Mouse (Mus musculus) embryonic facial prominence, embryonic 12.5 days (tissue): ENCODE results near the gene Mre11a. TPM values are rescaled to one million over a fixed set of nuclear protein-coding genes. Genes with fewer than 3 reads are reported as not detected.
A peak's percentile ranks its signal among the peaks of the same experiment; 100 is the strongest.

ENCODE experiments used
- ATAC-seq: fragments of 200-750 bp; cut with Nextera tagmentation; 2 replicates; pipeline ENCODE4 v1.8.0; 2017; ENCODE audit not compliant: insufficient number of reproducible peaks, insufficient read depth, low FRiP score, low TSS enrichment
- H3K27ac ChIP-seq: fragments of 300-500 bp; sonication (generic); 2 replicates; pipeline ENCODE4 v1.5.1; 2016; ENCODE audit warnings: mild to moderate bottlenecking
- H3K27me3 ChIP-seq: fragments of 300-500 bp; sonication (generic); 2 replicates; pipeline ENCODE4 v1.6.1; 2016; ENCODE audit warnings: mild to moderate bottlenecking, moderate library complexity
- H3K36me3 ChIP-seq: fragments of 300-500 bp; sonication (generic); 2 replicates; pipeline ENCODE4 v1.6.1; 2016; ENCODE audit warnings: mild to moderate bottlenecking
- H3K4me1 ChIP-seq: fragments of 300-500 bp; sonication (generic); 2 replicates; pipeline ENCODE4 v1.6.1; 2016
- H3K4me2 ChIP-seq: fragments of 300-500 bp; sonication (generic); replicated peaks from 2 replicates; pipeline ENCODE4 v1.6.1; 2016; ENCODE audit warnings: mild to moderate bottlenecking, moderate library complexity
- H3K4me3 ChIP-seq: fragments of 300-500 bp; sonication (generic); 2 replicates; pipeline ENCODE4 v1.5.1; 2016; ENCODE audit warnings: mild to moderate bottlenecking
- H3K9ac ChIP-seq: fragments of 300-500 bp; sonication (generic); 2 replicates; pipeline ENCODE4 v1.6.1; 2016; ENCODE audit warnings: mild to moderate bottlenecking, moderate library complexity
- H3K9me3 ChIP-seq: fragments of 300-500 bp; sonication (generic); 2 replicates; pipeline ENCODE4 v1.6.1; 2016; ENCODE audit warnings: mild to moderate bottlenecking, moderate library complexity
- WGBS: fragments of 180-500 bp; shearing (Covaris S2); methylation state at CpG from one replicate; pipeline ENCODE4 v1.1.7; 2016; 5-methylcytosine and 5-hydroxymethylcytosine counted together
- polyA plus RNA-seq: library from polyadenylated mRNA; unstranded; fragments of >200 nt; fragmentation: Nextera tagmentation; extraction: Ambion mirVana; gene quantifications from 2 replicates; pipeline ENCODE4 v1.2.1, GENCODE M21; 2016

Mre11a gene
- polyA plus RNA-seq, 1 experiment from 2014 or later, result 33.8 TPM

DNA sequence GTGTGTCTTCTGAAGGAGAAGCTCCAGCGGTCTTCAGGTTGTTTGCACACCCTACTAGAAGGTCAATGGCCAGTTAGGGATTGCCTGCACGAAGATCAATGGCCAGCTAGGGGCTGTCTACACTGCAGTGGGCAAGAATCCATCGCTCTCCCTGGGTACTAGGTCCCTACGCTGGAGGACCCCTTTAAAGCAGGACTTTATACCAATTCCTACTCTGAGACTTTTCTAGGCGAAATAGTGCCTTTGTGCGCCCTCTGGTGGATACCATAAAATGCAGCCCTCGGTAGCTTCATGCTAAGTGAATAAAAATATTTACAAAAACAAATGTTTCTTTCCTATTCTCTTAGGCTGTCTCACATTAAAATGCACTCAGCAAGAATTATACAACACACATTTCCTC, 19.7 kb upstream of the Mre11a start:
- no peaks in the 10 kb centered on the region for H3K36me3 ChIP-seq

DNA sequence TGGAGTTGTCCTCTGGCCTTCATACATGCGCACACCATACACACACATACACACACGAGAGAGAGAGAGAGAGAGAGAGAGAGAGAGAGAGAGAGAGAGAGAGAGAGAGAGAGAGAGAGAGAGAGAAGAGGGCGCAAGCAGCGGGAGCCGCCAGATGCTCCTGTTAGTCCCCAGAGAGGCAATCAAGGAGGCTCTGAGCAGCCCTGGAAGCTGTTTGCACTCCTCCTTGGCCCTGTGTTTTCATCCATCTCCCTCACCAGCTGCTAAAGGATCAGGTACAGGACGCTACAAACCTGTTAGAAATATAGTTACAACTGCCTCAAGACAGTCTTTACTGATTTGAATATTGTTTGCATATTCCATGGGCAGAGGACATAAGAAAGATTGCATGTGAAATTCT, 14.6 kb upstream of the Mre11a start:
- Histone ChIP-seq H3K4me3 (no peak overlapping the region), H3K9me3 (no peaks in the 10 kb centered on the region), H3K36me3 (no peaks in the 10 kb centered on the region), H3K4me1 (peaks cover 14% of the 10 kb centered on the region; the same call in 1 of the 2 replicates), H3K4me2 (no peak overlapping the region), H3K9ac (no peak overlapping the region), H3K27me3 (0 out of 2 replicates have a peak, but pooled peaks cover 4% of the 10 kb centered on the region), H3K27ac (no peak overlapping the region)
- no peak for ATAC-seq
- WGBS, result 52% methylated on average over 4 of the region's 6 CpGs

More for the DNA sequence above, 19.7 kb upstream of the Mre11a start:
- no peak for ATAC-seq
- Histone ChIP-seq H3K4me1 (peaks cover 2% of the 10 kb centered on the region; the same call in 1 of the 2 replicates), H3K9me3 (no peaks in the 10 kb centered on the region), H3K27me3 (no peaks in the 10 kb centered on the region), H3K4me2 (no peak overlapping the region), H3K4me3 (no peak overlapping the region), H3K27ac (no peak overlapping the region), H3K9ac (no peak overlapping the region)
- WGBS, result 26% methylated on average over 7 of the region's 7 CpGs

DNA sequence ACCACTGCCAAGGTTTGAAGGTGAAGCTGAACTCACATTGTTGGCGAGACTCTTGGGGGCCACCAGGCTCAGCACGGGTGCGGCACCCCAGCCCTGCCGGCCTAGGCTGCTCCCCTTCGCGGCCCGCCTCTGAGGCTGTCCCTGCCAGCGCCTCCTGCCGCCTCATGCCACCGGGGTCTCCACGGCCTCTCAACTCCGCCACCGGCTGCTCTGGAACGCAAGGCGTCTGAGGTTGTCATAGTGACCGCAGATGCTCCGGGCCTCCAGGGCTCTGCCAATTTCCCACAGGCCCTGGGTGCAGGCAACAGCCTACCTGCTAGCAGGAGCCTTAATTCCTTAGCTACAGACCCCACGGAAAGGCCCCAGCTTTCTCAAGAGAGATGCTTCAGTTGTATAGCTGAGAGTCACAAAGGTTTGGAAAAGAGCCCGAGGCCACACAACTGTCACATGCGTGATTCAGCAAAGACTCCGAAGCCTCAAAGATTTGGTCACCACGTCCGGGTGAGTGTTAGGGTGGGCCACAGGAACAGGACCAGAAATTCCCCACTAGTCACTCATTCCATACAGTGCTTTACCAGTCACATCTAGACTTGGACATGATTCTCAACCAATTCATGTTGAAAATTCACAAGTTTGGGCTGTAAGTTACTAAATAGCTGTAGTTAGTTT, 13.5 kb upstream of the Mre11a start, which contains the start of gene 1700012B09Rik:
Gene 1700012B09Rik, minus strand, starts transcription at position 228 of the 669 bp plus-strand sequence.
- WGBS, result 17% methylated on average over 23 of the region's 23 CpGs
- H3K27ac ChIP-seq, result no peak within 1 kb of the TSS
- H3K4me3 ChIP-seq, result no peak within 1 kb of the TSS
- H3K4me1 ChIP-seq, result peaks cover 14% of the 10 kb centered on the region; the same call in 1 of the 2 replicates
- 0 out of 2 replicates have a peak, but pooled peaks have one; percentile 35 for ATAC-seq
- no peaks in the 10 kb centered on the region for H3K9me3 ChIP-seq
- H3K27me3 ChIP-seq, result 0 out of 2 replicates have a peak, but pooled peaks cover 4% of the 10 kb centered on the region
- peak within 1 kb of the TSS; percentile 10; the same call in 1 of the 2 replicates for H3K4me2 ChIP-seq
- no peaks in the 10 kb centered on the region for H3K36me3 ChIP-seq
- no peak within 1 kb of the TSS for H3K9ac ChIP-seq

DNA sequence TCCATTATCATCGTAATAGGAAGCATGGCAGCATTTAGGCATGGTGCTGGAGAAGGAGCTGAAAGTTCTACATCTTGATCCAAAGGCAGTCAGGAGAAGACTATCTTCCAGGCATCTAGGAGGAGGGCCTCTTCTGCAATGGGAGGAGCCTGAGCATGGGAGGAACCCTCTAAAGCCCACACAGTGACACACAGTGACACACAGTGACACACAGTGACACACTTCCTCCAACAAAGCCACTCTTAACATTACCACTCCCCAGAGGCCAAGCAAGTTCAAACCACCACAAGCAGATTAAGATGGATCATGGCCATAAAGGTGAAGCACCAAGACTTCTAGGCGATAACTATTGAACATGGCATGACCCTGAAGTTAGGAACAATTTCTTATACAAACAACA, 12.4 kb upstream of the Mre11a start:
- no peak for ATAC-seq
- Histone ChIP-seq H3K4me2 (no peak overlapping the region), H3K9me3 (no peaks in the 10 kb centered on the region), H3K9ac (no peak overlapping the region), H3K27ac (no peak overlapping the region), H3K27me3 (0 out of 2 replicates have a peak, but pooled peaks cover 4% of the 10 kb centered on the region), H3K4me3 (no peak overlapping the region), H3K4me1 (peaks cover 14% of the 10 kb centered on the region; the same call in 1 of the 2 replicates), H3K36me3 (no peaks in the 10 kb centered on the region)
- WGBS, result 89% methylated on average over 2 of the region's 2 CpGs

DNA sequence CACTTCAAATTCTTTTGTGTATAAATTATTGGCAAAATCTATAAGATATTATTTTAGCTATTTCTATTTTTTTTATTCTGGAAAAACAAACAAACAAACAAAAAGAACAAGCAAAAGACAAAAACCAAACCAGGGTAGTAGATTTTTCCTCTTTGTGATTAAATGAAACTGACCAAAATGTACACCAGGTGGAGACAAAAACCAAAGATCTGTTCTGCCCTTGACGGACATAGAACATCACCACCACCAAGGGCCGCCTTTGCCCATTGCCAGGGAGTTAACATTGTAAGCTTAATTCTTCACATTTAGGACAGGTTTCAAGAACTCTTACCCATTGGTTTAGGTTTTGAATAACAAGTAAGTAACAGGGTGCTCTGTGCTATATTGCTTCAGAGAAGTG, 10.6 kb upstream of the Mre11a start:
- H3K27me3 ChIP-seq, result 0 out of 2 replicates have a peak, but pooled peaks cover 4% of the 10 kb centered on the region
- H3K4me2 ChIP-seq, result no peak overlapping the region
- H3K4me3 ChIP-seq, result no peak overlapping the region
- no peaks in the 10 kb centered on the region for H3K36me3 ChIP-seq
- no peak overlapping the region for H3K27ac ChIP-seq
- no peak overlapping the region for H3K9ac ChIP-seq
- WGBS, result 50% methylated on average over 2 of the region's 2 CpGs
- no peak for ATAC-seq
- no peaks in the 10 kb centered on the region for H3K9me3 ChIP-seq
- H3K4me1 ChIP-seq, result peaks cover 14% of the 10 kb centered on the region; the same call in 1 of the 2 replicates

DNA sequence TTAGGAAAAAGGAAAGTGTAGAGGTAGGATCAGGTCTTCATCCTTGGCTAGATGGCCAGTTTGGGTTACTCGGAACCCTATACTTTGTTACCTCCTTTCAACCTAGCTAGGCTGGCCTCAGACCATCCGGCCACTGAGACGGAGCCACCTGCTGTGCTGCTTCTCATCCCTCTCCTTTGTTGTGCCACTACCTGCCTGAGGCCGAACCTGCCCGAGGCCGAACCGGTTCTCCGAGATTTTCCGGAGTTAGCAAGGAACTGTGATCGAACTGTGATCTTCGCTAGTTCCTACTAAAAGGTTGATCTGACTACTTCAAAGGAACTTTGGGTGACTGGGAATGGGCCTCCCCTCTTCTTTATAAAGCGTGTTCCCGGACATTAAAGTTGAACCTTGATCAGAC, 6.1 kb upstream of the Mre11a start:
- H3K9ac ChIP-seq, result no peak overlapping the region
- no peaks in the 10 kb centered on the region for H3K9me3 ChIP-seq
- H3K4me2 ChIP-seq, result no peak overlapping the region
- no peak overlapping the region for H3K4me3 ChIP-seq
- H3K36me3 ChIP-seq, result peaks cover 17% of the 10 kb centered on the region
- no peak for ATAC-seq
- H3K4me1 ChIP-seq, result no peaks in the 10 kb centered on the region
- H3K27ac ChIP-seq, result no peak overlapping the region
- H3K27me3 ChIP-seq, result no peaks in the 10 kb centered on the region
- WGBS, result 29% methylated on average over 13 of the region's 13 CpGs

DNA sequence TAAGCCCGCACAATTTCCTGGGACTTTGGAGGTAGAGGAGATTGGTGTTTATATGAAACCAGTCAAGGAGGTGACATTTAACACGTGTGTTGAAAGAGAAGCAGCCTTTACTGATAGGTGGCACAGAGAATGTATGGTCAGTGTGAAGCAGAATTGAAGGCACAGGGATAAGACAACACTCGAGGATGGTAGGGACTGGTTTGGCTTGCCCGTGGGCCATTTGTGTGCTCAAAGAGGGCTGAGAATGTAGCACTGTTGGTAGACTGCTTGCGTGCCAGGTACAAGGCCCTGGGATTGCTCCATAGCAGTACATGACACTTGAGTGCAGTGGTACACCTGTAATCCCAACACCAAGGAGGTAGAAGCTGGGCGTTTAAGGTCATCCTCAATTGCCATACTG, 2.9 kb downstream of the Mre11a start:
- no peak for ATAC-seq
- Histone ChIP-seq H3K4me1 (peaks cover 5% of the 10 kb centered on the region; the same call in 1 of the 2 replicates), H3K27me3 (no peaks in the 10 kb centered on the region), H3K4me2 (no peak overlapping the region), H3K36me3 (peaks cover 31% of the 10 kb centered on the region), H3K4me3 (no peak overlapping the region), H3K9ac (no peak overlapping the region), H3K9me3 (no peaks in the 10 kb centered on the region), H3K27ac (no peak overlapping the region)
- WGBS, result 85% methylated on average over 6 of the region's 6 CpGs

DNA sequence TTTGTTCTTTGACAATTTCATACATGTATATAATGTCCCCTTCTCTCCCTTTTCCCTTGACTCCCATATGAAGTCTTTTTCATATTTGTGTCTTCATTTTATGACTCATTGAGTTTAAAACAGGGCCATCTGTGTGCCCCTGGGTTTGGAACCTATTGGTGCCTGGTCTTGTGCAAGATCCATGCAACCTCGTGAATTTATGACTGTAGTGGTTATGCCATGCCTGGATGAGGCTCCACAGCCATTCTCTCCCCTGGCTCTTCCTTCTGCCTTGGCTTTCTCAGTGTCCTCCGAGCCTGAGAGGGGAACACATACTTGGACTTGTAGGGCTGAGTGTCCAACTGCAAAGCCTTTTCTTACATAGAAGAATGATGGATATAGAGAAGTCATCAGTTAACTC, 21.3 kb downstream of the Mre11a start:
- no peak overlapping the region for H3K27ac ChIP-seq
- H3K4me1 ChIP-seq, result no peaks in the 10 kb centered on the region
- H3K9ac ChIP-seq, result no peak overlapping the region
- no peak overlapping the region for H3K4me3 ChIP-seq
- peaks cover 72% of the 10 kb centered on the region for H3K36me3 ChIP-seq
- ATAC-seq, result no peak
- H3K27me3 ChIP-seq, result no peaks in the 10 kb centered on the region
- WGBS, result 90% methylated on average over 2 of the region's 2 CpGs
- no peaks in the 10 kb centered on the region for H3K9me3 ChIP-seq
- H3K4me2 ChIP-seq, result no peak overlapping the region

DNA sequence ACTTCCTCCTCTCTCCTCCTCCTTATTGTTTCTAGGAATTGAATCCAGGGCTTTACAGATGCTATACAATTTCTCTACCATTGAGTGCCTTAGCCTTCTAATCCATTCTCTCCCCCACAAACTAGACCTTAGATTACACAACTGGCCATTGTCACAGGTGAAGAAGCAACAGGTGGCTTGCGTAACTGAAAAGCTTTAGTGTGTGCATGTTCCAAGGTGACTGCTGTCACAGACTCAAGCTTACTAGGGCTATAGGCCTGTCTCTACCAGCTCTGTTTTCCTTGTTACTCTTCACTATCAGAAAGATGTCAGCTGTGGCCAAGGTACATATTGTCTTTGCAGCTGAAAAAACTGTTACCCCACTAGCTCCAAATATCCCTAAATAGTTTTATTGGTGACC, 22.3 kb downstream of the Mre11a start:
- H3K4me2 ChIP-seq, result no peak overlapping the region
- H3K27me3 ChIP-seq, result no peaks in the 10 kb centered on the region
- 97% methylated on average over 1 of the region's 1 CpGs for WGBS
- ATAC-seq, result no peak
- no peak overlapping the region for H3K27ac ChIP-seq
- H3K9ac ChIP-seq, result no peak overlapping the region
- no peak overlapping the region for H3K4me3 ChIP-seq
- peaks cover 68% of the 10 kb centered on the region for H3K36me3 ChIP-seq
- H3K9me3 ChIP-seq, result no peaks in the 10 kb centered on the region
- no peaks in the 10 kb centered on the region for H3K4me1 ChIP-seq

DNA sequence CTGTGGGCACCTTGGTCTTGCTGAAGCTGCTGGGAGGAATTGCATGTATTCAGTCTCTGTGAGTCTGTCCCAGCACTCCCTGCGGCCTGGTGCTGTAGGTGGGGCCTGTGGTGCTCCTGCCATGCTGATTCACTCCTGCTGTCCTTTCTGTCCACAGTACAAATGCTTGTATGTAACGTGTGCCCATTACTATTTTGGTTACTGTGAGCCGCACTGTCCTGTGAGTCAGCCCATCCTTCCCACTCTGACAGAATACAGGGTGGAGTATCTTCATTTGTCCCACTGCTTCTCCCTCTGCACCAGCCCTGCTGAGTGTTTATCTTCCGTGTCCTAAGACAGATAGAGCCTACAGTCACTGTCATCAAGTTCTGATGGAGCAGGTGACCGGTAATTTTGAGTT, 25.7 kb downstream of the Mre11a start:
- Histone ChIP-seq H3K27me3 (no peaks in the 10 kb centered on the region), H3K4me2 (no peak overlapping the region), H3K36me3 (peaks cover 70% of the 10 kb centered on the region), H3K4me1 (no peaks in the 10 kb centered on the region), H3K9ac (no peak overlapping the region), H3K27ac (no peak overlapping the region), H3K9me3 (no peaks in the 10 kb centered on the region), H3K4me3 (no peak overlapping the region)
- 95% methylated on average over 5 of the region's 5 CpGs for WGBS
- ATAC-seq, result no peak

DNA sequence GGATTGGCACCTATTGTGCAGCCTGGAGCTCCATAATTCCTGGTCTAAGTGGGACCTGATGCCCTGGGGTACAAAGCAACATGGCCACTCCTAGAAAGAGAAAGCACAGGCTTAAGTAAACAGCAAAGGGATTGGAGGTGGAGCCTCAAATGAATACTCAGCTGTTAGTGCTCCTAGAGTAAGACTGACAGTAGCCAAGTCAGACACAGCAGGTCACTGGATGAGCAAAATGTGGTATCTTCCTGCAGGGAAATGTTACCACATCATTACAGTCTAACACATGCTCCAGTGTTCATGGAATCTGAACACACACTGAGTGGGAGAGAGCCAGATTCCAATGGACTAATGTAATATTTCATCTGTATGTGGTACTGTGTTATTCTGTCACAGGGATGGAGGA, 36.9 kb downstream of the Mre11a start:
- H3K27ac ChIP-seq, result no peak overlapping the region
- H3K9me3 ChIP-seq, result no peaks in the 10 kb centered on the region
- no peaks in the 10 kb centered on the region for H3K27me3 ChIP-seq
- peaks cover 65% of the 10 kb centered on the region for H3K36me3 ChIP-seq
- no peak overlapping the region for H3K4me2 ChIP-seq
- no peak overlapping the region for H3K4me3 ChIP-seq
- no peaks in the 10 kb centered on the region for H3K4me1 ChIP-seq
- no peak overlapping the region for H3K9ac ChIP-seq
- no peak for ATAC-seq

DNA sequence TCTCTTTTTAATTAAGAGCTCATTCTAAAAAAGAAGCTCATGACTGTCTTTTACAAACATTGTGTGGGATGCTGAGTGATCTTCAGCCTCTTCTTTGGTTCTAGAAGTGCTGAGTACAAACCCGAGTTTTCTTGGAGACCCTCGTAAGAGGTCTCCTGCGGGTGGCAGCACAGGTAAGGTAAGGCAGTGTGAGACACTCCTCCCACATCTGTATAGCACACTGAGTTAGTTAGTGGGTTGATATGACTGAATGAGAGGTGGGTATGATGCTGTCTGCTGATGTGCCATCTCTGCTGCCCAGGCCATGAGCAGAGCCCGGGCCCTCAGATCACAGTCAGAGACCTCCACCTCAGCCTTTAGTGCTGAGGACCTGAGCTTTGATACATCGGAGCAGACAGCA, 40.4 kb downstream of the Mre11a start:
- no peak for ATAC-seq
- WGBS, result 87% methylated on average over 5 of the region's 5 CpGs
- Histone ChIP-seq H3K9ac (no peak overlapping the region), H3K27ac (no peak overlapping the region), H3K27me3 (no peaks in the 10 kb centered on the region), H3K9me3 (no peaks in the 10 kb centered on the region), H3K4me2 (no peak overlapping the region), H3K4me1 (no peaks in the 10 kb centered on the region), H3K4me3 (no peak overlapping the region), H3K36me3 (peaks cover 50% of the 10 kb centered on the region)
